Mouse (Mus musculus) left cerebral cortex, postnatal 4 days (tissue): ENCODE measurements at regions not wholly inside any gene's neighbourhood (a gene's known extent, or its start where the extent isn't known, plus 50 kb on each side); places are given as distances from the start of the nearest gene placed in this dataset.
"Not testable (repeated sequence)": the region's sequence is repeated elsewhere in the genome, so short reads cannot be mapped to it uniquely, and the experiment has no call there.

Experiments
- DNase-seq: peaks from one replicate; pipeline ENCODE4 v3.0.0-alpha.2; 2022
- intact Hi-C: fragments of 180-260 bp; cut with DNase I; formaldehyde crosslinking; loops from one replicate; pipeline ENCODE4 v1.15.1; 2025

GRCm38 (mm10) chr4:8462414-8462813 is 223.6 kb upstream of the Car8 start:
- DNase-seq, intact Hi-C loops: not testable (repeated sequence)

GRCm38 (mm10) chr4:8454346-8454745 is 215.5 kb upstream of the Car8 start:
- DNase-seq, result no peak
- intact Hi-C loops, result no loop called here

GRCm38 (mm10) chr4:8432393-8432792 is 193.6 kb upstream of the Car8 start:
- intact Hi-C loops, result no loop called here

GRCm38 (mm10) chr4:8431032-8431332 is 192.1 kb upstream of the Car8 start:
- no peak for DNase-seq
- intact Hi-C loops, result no loop called here

More at GRCm38 (mm10) chr4:8432393-8432792, 193.6 kb upstream of the Car8 start:
- peak; percentile 59 for DNase-seq

- intact Hi-C loops, result no loop called here
- peak; percentile 15 for DNase-seq
These were observed 191.6 kb upstream of the Car8 start for GRCm38 (mm10) chr4:8430269-8431031.

GRCm38 (mm10) chr4:8429771-8430170 is 190.9 kb upstream of the Car8 start:
- no peak for DNase-seq
- intact Hi-C loops, result no loop called here

GRCm38 (mm10) chr4:8428629-8429523 is 190.0 kb upstream of the Car8 start:
- intact Hi-C loops, result no loop called here
- DNase-seq, result no peak

GRCm38 (mm10) chr4:8427812-8428211 is 189.0 kb upstream of the Car8 start:
- DNase-seq, result no peak
- intact Hi-C loops, result no loop called here

GRCm38 (mm10) chr4:8423392-8424045 is 184.7 kb upstream of the Car8 start:
- DNase-seq, result no peak
- intact Hi-C loops, result no loop called here

- intact Hi-C loops, result no loop called here
- DNase-seq, result no peak
These were observed 182.4 kb upstream of the Car8 start for GRCm38 (mm10) chr4:8421285-8421684.

GRCm38 (mm10) chr4:8418374-8419031 is 179.7 kb upstream of the Car8 start:
- no peak for DNase-seq

GRCm38 (mm10) chr4:8417821-8418220 is 179.0 kb upstream of the Car8 start:
- intact Hi-C loops, result no loop called here
- DNase-seq, result no peak

More at GRCm38 (mm10) chr4:8418374-8419031, 179.7 kb upstream of the Car8 start:
- intact Hi-C loops, result no loop called here

GRCm38 (mm10) chr4:8413307-8413706 is 174.5 kb upstream of the Car8 start:
- intact Hi-C loops, result no loop called here
- no peak for DNase-seq

- intact Hi-C loops, result no loop called here
- no peak for DNase-seq
These were observed 161.2 kb upstream of the Car8 start for GRCm38 (mm10) chr4:8400069-8400468.

- no peak for DNase-seq
- intact Hi-C loops, result no loop called here
These were observed 160.6 kb upstream of the Car8 start for GRCm38 (mm10) chr4:8399430-8399829.

GRCm38 (mm10) chr4:8398969-8399368 is 160.1 kb upstream of the Car8 start:
- intact Hi-C loops, result no loop called here
- peak; percentile 93 for DNase-seq

GRCm38 (mm10) chr4:8383162-8383561 is 144.3 kb upstream of the Car8 start:
- intact Hi-C loops, result loop anchor here (10.0 kb wide), 2 partner anchors 712 to 752 kb away; no protein-coding TSS in a partner anchor
- DNase-seq, result no peak

GRCm38 (mm10) chr4:8382125-8382417 is 143.2 kb upstream of the Car8 start:
- no peak for DNase-seq
- intact Hi-C loops, result loop anchor here (10.0 kb wide), 2 partner anchors 713 to 753 kb away; no protein-coding TSS in a partner anchor

GRCm38 (mm10) chr4:8381408-8382124 is 142.7 kb upstream of the Car8 start:
- intact Hi-C loops, result loop anchor here (10.0 kb wide), 2 partner anchors 713 to 753 kb away; no protein-coding TSS in a partner anchor
- DNase-seq, result no peak

- DNase-seq, result peak; percentile 61
- intact Hi-C loops, result loop anchor here (10.0 kb wide), 2 partner anchors 714 to 754 kb away; no protein-coding TSS in a partner anchor
These were observed 142.0 kb upstream of the Car8 start for GRCm38 (mm10) chr4:8380711-8381338.
